Mouse (Mus musculus) bone marrow, adult 2 months (tissue): ENCODE measurements around the gene Saa2. TPM values are rescaled to one million over a fixed set of nuclear protein-coding genes. Genes with fewer than 3 reads are reported as not detected.

ENCODE experiments used
- H3K27ac ChIP-seq: fragments of 200-500 bp; 2 replicates; pipeline ENCODE4 v1.5.1; 2012; ENCODE audit warnings: low read depth, mild to moderate bottlenecking, control low read depth, inconsistent platforms, low read length; ENCODE audit not compliant: control insufficient read depth, poor library complexity, insufficient read depth
- H3K4me1 ChIP-seq: fragments of 200-500 bp; 2 replicates; pipeline ENCODE4 v1.6.1; 2011; ENCODE audit warnings: low read length; ENCODE audit not compliant: control insufficient read depth, insufficient read depth
- H3K4me3 ChIP-seq: fragments of 200-500 bp; replicated peaks from 2 replicates; pipeline ENCODE3; 2011; ENCODE audit warnings: mild to moderate bottlenecking, low read depth, low read length, control low read depth; ENCODE audit not compliant: control insufficient read depth
- CTCF ChIP-seq: fragments of 200-500 bp; IDR thresholded peaks from 2 replicates; pipeline ENCODE4 v1.5.1; 2011; ENCODE audit warnings: low read length, control low read depth; ENCODE audit not compliant: control insufficient read depth, insufficient read depth
- POLR2A ChIP-seq: fragments of 200-500 bp; IDR thresholded peaks from 2 replicates; pipeline ENCODE4 v1.6.1; 2011; ENCODE audit warnings: low read depth, mild to moderate bottlenecking, control low read depth, low read length, borderline replicate concordance; ENCODE audit not compliant: control insufficient read depth
- WGBS: fragments of 180-500 bp; shearing (Covaris S2); methylation state at CpG from one replicate; pipeline ENCODE4 v1.1.7; 2018; 5-methylcytosine and 5-hydroxymethylcytosine counted together
- polyA plus RNA-seq: library from polyadenylated mRNA; stranded (reverse); fragments of >200 nt; gene quantifications from 2 replicates; pipeline ENCODE4 v1.2.4, GENCODE M21; 2011; ENCODE audit warnings: low replicate concordance; ENCODE audit not compliant: missing spikeins, insufficient read depth, insufficient read length

Saa2 gene
- polyA plus RNA-seq, 1 experiment, result not detected

DNA sequence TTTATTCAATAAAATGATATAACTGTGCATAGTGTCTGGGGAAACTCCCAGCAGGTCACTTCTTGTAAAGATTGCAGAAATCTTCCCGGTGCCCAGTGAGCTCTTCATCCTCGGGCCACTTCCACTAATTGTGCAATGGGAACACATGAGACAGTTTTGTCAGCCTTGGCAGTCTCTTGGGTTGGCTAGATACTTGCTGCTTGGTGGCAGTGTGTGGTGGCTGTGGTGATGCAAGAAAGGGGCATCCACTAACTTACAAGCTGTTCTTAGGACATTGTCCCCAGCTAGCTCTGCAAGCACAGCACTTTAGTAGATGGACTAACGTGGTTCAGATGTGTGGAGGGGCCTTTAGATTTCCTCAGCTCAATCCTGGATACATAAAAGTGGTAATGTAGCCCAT, 5.8 kb upstream of the Saa2 start:
- no peaks in the 10 kb centered on the region for H3K4me1 ChIP-seq
- 42% methylated on average over 3 of the region's 3 CpGs for WGBS
- H3K4me3 ChIP-seq, result no peak overlapping the region
- TF ChIP-seq CTCF (no peak), POLR2A (no peak)
- H3K27ac ChIP-seq, result no peak overlapping the region

DNA sequence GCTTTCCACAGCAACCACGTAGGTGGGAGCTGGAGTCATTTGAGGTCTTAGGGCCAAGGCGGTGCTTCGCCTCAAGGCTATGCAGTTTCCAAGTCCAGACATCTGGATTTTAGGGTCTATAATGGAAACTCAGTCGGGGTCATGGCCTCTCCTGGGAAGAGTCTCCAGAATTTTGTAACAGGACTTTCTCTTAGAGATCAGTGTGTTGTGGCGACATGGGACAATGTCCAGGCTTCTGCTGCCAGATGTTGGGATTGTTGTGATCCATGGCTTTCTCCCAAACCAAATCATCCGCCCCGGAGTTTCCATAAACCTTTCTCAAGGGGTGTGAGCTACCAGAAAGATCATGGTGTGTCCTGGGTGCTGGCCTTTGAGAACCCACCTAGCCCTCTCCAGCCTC, 5.2 kb upstream of the Saa2 start:
- 78% methylated on average over 7 of the region's 7 CpGs for WGBS
- Histone ChIP-seq H3K4me3 (no peak overlapping the region), H3K4me1 (no peaks in the 10 kb centered on the region), H3K27ac (no peak overlapping the region)
- TF ChIP-seq CTCF (no peak), POLR2A (no peak)

DNA sequence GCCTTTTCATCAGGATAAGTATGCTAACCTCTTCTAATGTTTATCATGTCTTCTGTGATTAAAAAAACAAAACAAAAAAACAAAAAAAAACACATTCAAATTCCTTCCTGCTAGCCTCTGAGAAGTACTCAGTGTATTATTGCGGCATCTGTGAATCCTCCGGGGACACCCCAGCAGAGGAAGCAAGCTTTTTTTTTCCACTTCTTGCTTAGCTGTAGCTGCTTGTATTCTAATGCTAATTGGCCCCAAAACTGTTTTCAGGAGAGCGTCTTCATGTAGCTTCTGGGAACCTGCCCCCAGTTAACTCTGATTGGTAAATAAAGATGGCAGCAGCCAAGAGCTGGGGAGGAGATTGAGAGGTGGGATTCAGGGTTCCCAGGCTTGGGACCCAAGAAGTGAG, 3.1 kb upstream of the Saa2 start:
- no peak for TF ChIP-seq POLR2A
- no peak for TF ChIP-seq CTCF
- H3K4me3 ChIP-seq, result no peak overlapping the region
- no peaks in the 10 kb centered on the region for H3K4me1 ChIP-seq
- no peak overlapping the region for H3K27ac ChIP-seq
- 55% methylated on average over 3 of the region's 3 CpGs for WGBS

DNA sequence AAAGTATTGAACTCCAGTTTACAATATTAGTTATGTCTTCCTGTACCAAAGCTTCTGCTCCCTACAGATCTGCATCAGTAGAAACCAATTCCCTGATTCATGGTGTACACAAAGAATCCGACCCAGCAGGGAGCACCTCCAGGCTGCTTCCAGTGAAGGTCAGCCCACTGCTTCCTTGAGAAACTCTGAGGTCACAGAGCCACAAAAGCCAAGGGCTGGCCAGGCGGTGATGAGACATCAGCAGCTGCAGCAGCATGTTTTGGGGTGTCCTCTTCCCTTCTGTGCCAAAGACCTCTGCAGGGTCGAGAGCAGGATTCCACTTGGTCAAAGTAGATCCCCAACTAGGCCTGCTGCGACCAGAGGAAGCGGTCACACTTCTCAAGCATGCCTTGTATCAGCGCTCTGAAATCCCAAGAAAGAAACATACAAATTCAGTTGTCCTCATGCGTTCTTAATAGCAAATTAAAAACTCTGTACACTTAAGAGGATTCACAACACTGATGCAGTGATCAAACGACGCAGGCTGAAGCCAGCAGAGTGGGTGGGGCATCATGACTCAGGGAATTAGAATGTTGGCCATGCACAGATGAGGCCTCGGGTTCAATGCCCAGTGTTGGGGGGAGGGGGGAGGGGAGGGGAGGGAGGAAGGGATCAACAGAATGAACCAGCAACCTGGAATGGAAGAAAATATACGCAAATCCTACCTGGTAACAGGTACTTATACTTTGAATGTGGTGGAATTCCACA, 9.6 kb downstream of the Saa2 start:
- Histone ChIP-seq H3K4me1 (no peaks in the 10 kb centered on the region), H3K27ac (no peak overlapping the region), H3K4me3 (no peak overlapping the region)
- TF ChIP-seq CTCF (no peak), POLR2A (no peak)
- WGBS, result 74% methylated on average over 11 of the region's 11 CpGs

DNA sequence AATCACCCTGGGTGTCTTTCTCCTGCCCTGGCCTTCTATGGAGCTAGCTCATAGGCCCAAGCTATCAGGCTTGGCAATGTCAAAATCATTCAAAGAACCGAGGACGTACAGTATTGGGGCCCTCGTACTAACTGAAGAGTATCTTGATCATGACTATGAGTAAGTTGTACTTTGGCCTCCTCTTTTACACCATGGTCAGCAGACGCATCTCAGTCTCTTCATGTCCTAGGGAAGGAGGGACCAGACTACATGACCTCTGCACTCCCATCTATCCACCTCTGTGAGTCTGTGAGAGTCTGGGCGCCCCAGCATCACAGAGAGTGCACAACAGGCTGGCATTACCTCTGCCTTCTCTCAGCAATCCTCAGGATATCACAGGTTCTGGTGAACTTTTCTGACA, 11.0 kb downstream of the Saa2 start:
- H3K27ac ChIP-seq, result no peak overlapping the region
- no peak for TF ChIP-seq CTCF
- TF ChIP-seq POLR2A, result no peak
- 81% methylated on average over 5 of the region's 5 CpGs for WGBS
- no peaks in the 10 kb centered on the region for H3K4me1 ChIP-seq
- H3K4me3 ChIP-seq, result no peak overlapping the region

DNA sequence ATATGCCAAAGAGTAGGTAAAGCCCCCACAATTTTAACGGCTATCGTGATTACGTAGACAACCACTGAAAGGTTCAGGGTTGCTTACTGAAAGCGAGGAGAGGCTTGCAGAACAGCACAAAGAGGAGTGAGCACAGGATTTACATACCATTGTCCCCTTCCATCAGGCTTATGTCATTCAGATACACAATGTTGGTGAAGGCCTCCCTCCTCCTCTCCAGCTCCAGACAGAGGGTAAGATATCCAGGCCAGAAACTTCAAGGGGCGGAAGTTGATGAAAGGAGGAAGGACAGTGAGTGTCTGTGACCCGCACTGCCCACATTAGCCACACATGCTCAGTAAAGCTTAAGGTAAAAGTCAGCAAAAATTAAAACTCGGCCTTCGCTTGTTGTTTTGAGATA, 13.1 kb downstream of the Saa2 start:
- no peaks in the 10 kb centered on the region for H3K4me1 ChIP-seq
- no peak overlapping the region for H3K27ac ChIP-seq
- TF ChIP-seq POLR2A (no peak), CTCF (no peak)
- WGBS, result 87% methylated on average over 8 of the region's 8 CpGs
- H3K4me3 ChIP-seq, result no peak overlapping the region

DNA sequence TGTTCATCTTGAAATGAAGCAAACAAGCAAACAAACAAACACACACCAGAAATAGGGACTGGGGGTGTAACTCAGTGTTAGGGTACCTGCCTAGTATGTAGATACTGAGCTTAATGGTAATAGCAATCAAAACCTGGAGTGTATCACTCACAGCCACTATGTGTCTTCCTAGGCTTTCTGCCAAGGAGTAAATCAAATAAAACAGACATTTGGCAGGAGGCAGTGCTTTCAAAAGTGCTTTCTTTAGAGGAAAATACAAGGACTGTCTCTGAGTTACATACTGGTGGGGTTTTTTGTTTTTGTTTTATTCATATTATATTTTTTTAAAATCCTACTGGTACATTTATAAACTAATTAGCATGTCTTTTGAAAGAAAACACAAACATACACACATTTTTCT, 15.8 kb downstream of the Saa2 start:
- no peaks in the 10 kb centered on the region for H3K4me1 ChIP-seq
- no peak for TF ChIP-seq CTCF
- TF ChIP-seq POLR2A, result no peak

DNA sequence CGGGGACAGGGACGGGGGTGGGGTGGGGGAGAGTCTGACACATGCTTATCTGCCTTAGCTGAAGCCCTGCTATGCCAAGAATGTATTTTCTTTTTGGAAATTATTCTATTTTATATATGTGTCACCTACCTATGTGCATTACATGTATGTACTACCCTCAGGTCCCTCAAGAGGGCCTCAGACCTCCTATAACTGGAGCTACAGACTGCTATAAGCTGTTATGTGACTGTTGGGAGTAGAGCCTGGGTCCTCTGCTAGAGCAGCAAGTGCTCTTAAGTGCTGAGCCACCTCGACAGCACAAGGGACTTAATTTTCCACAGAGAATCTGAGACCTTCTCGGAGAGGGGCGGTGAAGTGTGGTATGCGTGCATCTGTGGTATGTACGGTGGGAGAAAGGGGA, 16.9 kb downstream of the Saa2 start:
- Histone ChIP-seq H3K4me3 (no peak overlapping the region), H3K4me1 (no peaks in the 10 kb centered on the region), H3K27ac (no peak overlapping the region)
- TF ChIP-seq CTCF (no peak), POLR2A (no peak)
- 87% methylated on average over 7 of the region's 7 CpGs for WGBS

More for the DNA sequence above, 15.8 kb downstream of the Saa2 start:
- Histone ChIP-seq H3K4me3 (no peak overlapping the region), H3K27ac (no peak overlapping the region)

DNA sequence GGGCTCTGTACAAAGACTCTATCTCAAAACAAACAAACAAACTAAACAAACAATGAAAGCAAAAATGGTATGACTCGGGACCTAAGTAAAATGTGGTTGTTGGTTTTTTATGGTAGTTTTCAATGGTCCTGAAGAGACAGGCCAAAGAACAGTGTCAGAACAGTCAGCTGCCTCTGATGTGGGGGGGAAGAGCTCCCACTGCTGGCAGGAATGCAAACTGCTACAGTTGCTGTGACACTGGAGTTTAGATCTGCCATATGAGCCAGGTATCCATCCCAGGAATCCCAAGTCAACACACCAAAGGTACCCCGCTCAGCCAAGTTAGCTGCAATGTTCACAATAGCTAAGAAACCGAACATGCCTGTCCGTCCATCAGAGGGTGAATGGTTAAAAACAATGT, 19.1 kb downstream of the Saa2 start:
- WGBS, result 63% methylated on average over 4 of the region's 4 CpGs
- Histone ChIP-seq H3K4me3 (no peak overlapping the region), H3K27ac (no peak overlapping the region), H3K4me1 (no peaks in the 10 kb centered on the region)
- TF ChIP-seq CTCF (peak; percentile 90), POLR2A (no peak)
